ENCODE assay signal across 7 mouse cellular contexts in genomic region chr10:119803633-119804422, GRCm38 (mm10).
A peak's percentile ranks its signal among the peaks of the same experiment; 100 is the strongest.
DNase-seq lines count a peak whose midpoint lies in the region; ATAC-seq lines count a peak whose summit lies in the region.

No protein-coding gene starts in this region.

- no peaks in the 10 kb centered on the region for H3K9me3 ChIP-seq in heart, embryonic 16.5 days (replicated peaks; ENCODE audit: control insufficient read depth, low read length)

- H3K27ac ChIP-seq in heart, embryonic 16.5 days (ENCODE audit: low read length): no peak overlapping the region

- H3K9ac ChIP-seq in heart, embryonic 16.5 days (ENCODE audit: low read length): no peak overlapping the region

- H3K4me3 ChIP-seq in heart, embryonic 16.5 days (ENCODE audit: low read length): no peak overlapping the region

- peak; percentile 6 for DNase-seq in thymus, postnatal 14 days
- no peak for DNase-seq in thymus, adult 18-20 months
- DNase-seq in cerebellum, adult 8-10 months: peak; percentile 16
- DNase-seq in layer of hippocampus, adult 11-12 months (ENCODE audit: low spot score): peak; percentile 68
- peak; percentile 89 for DNase-seq in mesoderm, embryonic 11.5 days (ENCODE audit: low read depth, low spot score)

- H3K27me3 ChIP-seq in heart, embryonic 16.5 days (ENCODE audit: control insufficient read depth, insufficient read depth, low read length): no peaks in the 10 kb centered on the region

- H3K4me1 ChIP-seq in heart, embryonic 16.5 days (ENCODE audit: control insufficient read depth, insufficient read depth, low read length): no peaks in the 10 kb centered on the region

- no peak overlapping the region for H3K4me2 ChIP-seq in heart, embryonic 16.5 days (ENCODE audit: low read depth, low read length)

- H3K36me3 ChIP-seq in heart, embryonic 16.5 days (ENCODE audit: control insufficient read depth, insufficient read depth): no peaks in the 10 kb centered on the region

- 48% methylated on average over 13 of the region's 13 CpGs for WGBS in heart, embryonic 16.5 days

- ATAC-seq in heart, embryonic 16.5 days (replicated peaks; ENCODE audit: extremely low read depth, insufficient read depth, low FRiP score): peak; percentile 49; the same call in 1 of the 2 replicates
- no peak for ATAC-seq in inflammation-experienced regulatory T-cells, adult 6 months

Comparison
In these comparisons a context has a peak if more than half of its experiments do, and no peak if none do; other contexts are left out.
1. DNase-seq: peak in thymus, postnatal 14 days (single experiment), cerebellum, adult 8-10 months (single experiment), layer of hippocampus, adult 11-12 months (single experiment) and mesoderm, embryonic 11.5 days (single experiment); none in thymus, adult 18-20 months (0 of 2).